Mouse (Mus musculus) neural tube, embryonic 15.5 days (tissue): Measurements from ENCODE around the gene Caskin1. TPM values are rescaled to one million over a fixed set of nuclear protein-coding genes. Genes with fewer than 3 reads are reported as not detected.
"Not testable (repeated sequence)": the region's sequence is repeated elsewhere in the genome, so short reads cannot be mapped to it uniquely, and the experiment has no call there.

Experiments used
- ATAC-seq: fragments of 200-750 bp; cut with Nextera tagmentation; 2 replicates; pipeline ENCODE4 v1.8.0; 2017; ENCODE audit warnings: mild to moderate bottlenecking, moderate TSS enrichment, moderate library complexity; ENCODE audit not compliant: low FRiP score
- H3K27ac ChIP-seq: fragments of 300-500 bp; sonication (generic); replicated peaks from 2 replicates; pipeline ENCODE4 v1.5.1; 2015; ENCODE audit warnings: mild to moderate bottlenecking, inconsistent platforms
- H3K27me3 ChIP-seq: fragments of 300-500 bp; sonication (generic); replicated peaks from 2 replicates; pipeline ENCODE4 v1.6.1; 2015; ENCODE audit warnings: inconsistent platforms
- H3K36me3 ChIP-seq: fragments of 300-500 bp; sonication (generic); 2 replicates; pipeline ENCODE4 v1.6.1; 2015; ENCODE audit warnings: inconsistent platforms
- H3K4me1 ChIP-seq: fragments of 300-500 bp; sonication (generic); 2 replicates; pipeline ENCODE4 v1.6.1; 2015; ENCODE audit warnings: inconsistent platforms
- H3K4me2 ChIP-seq: fragments of 300-500 bp; sonication (generic); 2 replicates; pipeline ENCODE4 v1.6.1; 2015; ENCODE audit warnings: inconsistent platforms, mild to moderate bottlenecking, moderate library complexity
- H3K4me3 ChIP-seq: fragments of 300-500 bp; sonication (generic); replicated peaks from 2 replicates; pipeline ENCODE4 v1.5.1; 2015; ENCODE audit warnings: mild to moderate bottlenecking, inconsistent platforms
- H3K9ac ChIP-seq: fragments of 300-500 bp; sonication (generic); replicated peaks from 2 replicates; pipeline ENCODE4 v1.6.1; 2015; ENCODE audit warnings: mild to moderate bottlenecking, inconsistent platforms
- H3K9me3 ChIP-seq: fragments of 300-500 bp; sonication (generic); replicated peaks from 2 replicates; pipeline ENCODE4 v1.6.1; 2016; ENCODE audit warnings: inconsistent platforms
- WGBS: fragments of 180-500 bp; shearing (Covaris S2); methylation state at CpG from one replicate; pipeline ENCODE4 v1.1.7; 2015; ENCODE audit warnings: mixed read lengths; 5-methylcytosine and 5-hydroxymethylcytosine counted together
- polyA plus RNA-seq: library from polyadenylated mRNA; unstranded; fragments of >200 nt; fragmentation: Nextera tagmentation; extraction: Ambion mirVana; gene quantifications from 2 replicates; pipeline ENCODE4 v1.2.1, GENCODE M21; 2015

Caskin1 gene
- polyA plus RNA-seq, 1 experiment from 2014 or later = 53.4 TPM

GRCm38 (mm10) chr17:24454756-24455522 is 33.5 kb upstream of the Caskin1 start:
- WGBS = under 1% methylated on average over 67 of the region's 67 CpGs
- H3K27ac ChIP-seq = peak overlapping the region; percentile 92
- H3K9me3 ChIP-seq = no peaks in the 10 kb centered on the region

GRCm38 (mm10) chr17:24455523-24456206 is 32.7 kb upstream of the Caskin1 start:
- not testable (repeated sequence) for H3K9me3 ChIP-seq, H3K36me3 ChIP-seq, H3K9ac ChIP-seq, H3K27me3 ChIP-seq
- WGBS = 51% methylated on average over 10 of the region's 10 CpGs
- Histone ChIP-seq H3K4me1 (peaks cover 39% of the 10 kb centered on the region), H3K4me2 (peak overlapping the region; percentile 67), H3K4me3 (peak overlapping the region; percentile 72), H3K27ac (peak overlapping the region; percentile 48)
- ATAC-seq = peak; percentile 23

More at GRCm38 (mm10) chr17:24454756-24455522, 33.5 kb upstream of the Caskin1 start:
- peak overlapping the region; percentile 67 for H3K4me2 ChIP-seq
- no peaks in the 10 kb centered on the region for H3K27me3 ChIP-seq
- H3K9ac ChIP-seq = peak overlapping the region; percentile 95
- peak overlapping the region; percentile 72 for H3K4me3 ChIP-seq
- peaks cover 39% of the 10 kb centered on the region for H3K4me1 ChIP-seq
- H3K36me3 ChIP-seq = peaks cover 17% of the 10 kb centered on the region; the same call in 1 of the 2 replicates
- ATAC-seq = peak; percentile 96

DNA sequence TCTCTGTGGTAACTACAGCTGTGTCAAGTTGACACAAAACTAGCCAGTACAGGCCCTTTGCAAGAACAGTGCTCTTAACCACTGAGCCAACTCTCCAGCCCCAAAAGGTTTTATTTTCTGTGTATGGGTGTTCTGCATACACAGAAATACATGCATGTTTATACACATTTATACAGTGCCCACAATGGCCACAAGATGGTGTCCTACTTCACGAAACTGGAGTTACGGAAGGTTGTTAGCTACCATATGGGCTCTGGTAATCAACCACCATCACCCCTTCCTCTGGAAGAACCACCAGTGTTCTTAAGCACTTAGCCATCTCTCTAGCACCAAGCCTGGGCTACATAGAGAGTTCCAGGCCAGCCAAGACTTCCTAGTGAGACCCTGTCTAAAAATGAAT is 26.8 kb upstream of the Caskin1 start:
- no peak for ATAC-seq
- Histone ChIP-seq H3K9me3 (no peaks in the 10 kb centered on the region), H3K9ac (no peak overlapping the region), H3K27me3 (no peaks in the 10 kb centered on the region), H3K4me1 (no peaks in the 10 kb centered on the region), H3K4me3 (no peak overlapping the region), H3K4me2 (no peak overlapping the region), H3K27ac (no peak overlapping the region), H3K36me3 (no peaks in the 10 kb centered on the region)
- 66% methylated on average over 2 of the region's 2 CpGs for WGBS

DNA sequence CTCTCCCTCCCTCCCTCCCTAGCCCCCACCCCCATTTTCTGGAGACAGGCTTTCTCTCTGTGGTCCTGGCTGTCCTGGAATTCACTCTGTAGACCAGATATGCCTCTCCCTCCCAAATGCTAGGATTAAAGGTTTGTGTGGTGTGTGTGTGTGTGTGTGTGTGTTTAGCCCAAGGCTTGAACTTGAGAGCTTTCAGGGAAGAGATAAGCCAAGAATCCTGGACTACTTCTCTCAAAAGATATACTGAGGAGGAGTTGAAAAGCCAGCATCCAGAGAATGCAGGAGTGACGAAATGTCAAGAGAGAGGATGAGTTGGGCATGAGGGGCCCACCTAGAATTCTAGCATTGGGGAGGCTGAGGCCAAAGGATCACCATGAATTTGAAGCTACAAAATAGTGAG is 25.5 kb upstream of the Caskin1 start:
- no peaks in the 10 kb centered on the region for H3K36me3 ChIP-seq
- H3K4me2 ChIP-seq = no peak overlapping the region
- no peak for ATAC-seq
- H3K4me3 ChIP-seq = no peak overlapping the region
- no peaks in the 10 kb centered on the region for H3K9me3 ChIP-seq
- H3K9ac ChIP-seq = no peak overlapping the region
- H3K27ac ChIP-seq = no peak overlapping the region
- no peaks in the 10 kb centered on the region for H3K4me1 ChIP-seq
- H3K27me3 ChIP-seq = no peaks in the 10 kb centered on the region
- WGBS = 86% methylated on average over 1 of the region's 1 CpGs

DNA sequence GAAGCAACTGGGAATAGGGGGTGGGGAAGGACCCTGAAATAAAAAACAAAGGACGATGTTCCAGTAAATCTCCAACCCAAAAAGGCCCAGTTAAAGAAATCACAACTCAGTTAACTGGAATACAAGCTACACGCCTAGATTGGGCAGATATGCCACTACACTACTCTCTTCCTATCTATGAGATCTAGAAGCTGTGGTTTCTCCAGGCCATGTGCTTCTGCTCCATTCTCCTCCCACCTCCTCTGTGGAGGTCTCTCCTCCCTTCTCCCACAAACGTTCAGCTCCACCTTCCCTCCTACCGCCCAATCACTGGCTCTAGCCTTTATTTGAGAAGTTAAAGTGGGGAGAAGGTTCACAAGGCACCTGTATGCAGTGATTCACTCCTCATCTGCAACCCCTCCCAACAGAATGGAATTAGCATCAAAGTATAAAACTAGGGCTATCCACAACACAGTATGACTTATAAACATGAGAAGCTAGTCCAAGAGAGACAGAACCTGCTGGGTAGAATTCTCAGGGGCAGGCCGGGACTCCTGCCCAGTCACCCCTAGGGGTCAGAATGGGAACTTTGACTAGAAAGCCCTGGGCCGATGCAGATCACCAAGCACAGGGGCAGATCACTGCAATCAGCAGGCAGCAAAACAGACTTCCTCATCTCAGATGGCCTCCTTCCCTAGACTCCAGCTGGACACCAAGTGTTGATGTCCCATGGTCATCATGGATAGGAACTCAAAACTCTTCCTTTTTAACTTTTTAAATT is 24.8 kb upstream of the Caskin1 start:
- no peaks in the 10 kb centered on the region for H3K27me3 ChIP-seq
- WGBS = 59% methylated on average over 6 of the region's 6 CpGs
- no peaks in the 10 kb centered on the region for H3K9me3 ChIP-seq
- H3K36me3 ChIP-seq = no peaks in the 10 kb centered on the region
- no peak overlapping the region for H3K27ac ChIP-seq
- H3K9ac ChIP-seq = no peak overlapping the region
- no peak for ATAC-seq
- no peak overlapping the region for H3K4me3 ChIP-seq
- no peaks in the 10 kb centered on the region for H3K4me1 ChIP-seq
- no peak overlapping the region for H3K4me2 ChIP-seq

GRCm38 (mm10) chr17:24468636-24469246 is 19.7 kb upstream of the Caskin1 start:
- H3K27me3 ChIP-seq = no peaks in the 10 kb centered on the region
- H3K4me1 ChIP-seq = peaks cover 31% of the 10 kb centered on the region
- no peak overlapping the region for H3K27ac ChIP-seq
- H3K4me3 ChIP-seq = no peak overlapping the region
- no peak overlapping the region for H3K4me2 ChIP-seq
- ATAC-seq = no peak
- H3K9me3 ChIP-seq = no peaks in the 10 kb centered on the region
- peaks cover 6% of the 10 kb centered on the region; the same call in 1 of the 2 replicates for H3K36me3 ChIP-seq
- WGBS = 86% methylated on average over 5 of the region's 5 CpGs
- no peak overlapping the region for H3K9ac ChIP-seq

- H3K4me2 ChIP-seq = peak overlapping the region; percentile 99
- H3K27me3 ChIP-seq = no peaks in the 10 kb centered on the region
- H3K9ac ChIP-seq = peak overlapping the region; percentile 92
- ATAC-seq = no peak; the same call in 1 of the 2 replicates
- peak overlapping the region; percentile 92 for H3K4me3 ChIP-seq
- peaks cover 10% of the 10 kb centered on the region; the same call in 1 of the 2 replicates for H3K36me3 ChIP-seq
- no peaks in the 10 kb centered on the region for H3K9me3 ChIP-seq
- peak overlapping the region; percentile 91 for H3K27ac ChIP-seq
- peaks cover 37% of the 10 kb centered on the region for H3K4me1 ChIP-seq
- 16% methylated on average over 7 of the region's 7 CpGs for WGBS
These were observed 19.0 kb upstream of the Caskin1 start for GRCm38 (mm10) chr17:24469336-24469909.

- Histone ChIP-seq H3K9ac (peak within 1 kb of the TSS; percentile 92), H3K4me3 (peak within 1 kb of the TSS; percentile 92), H3K27me3 (no peaks in the 10 kb centered on the region), H3K36me3 (peaks cover 13% of the 10 kb centered on the region), H3K27ac (peak within 1 kb of the TSS; percentile 91), H3K9me3 (no peaks in the 10 kb centered on the region), H3K4me2 (peak within 1 kb of the TSS; percentile 99), H3K4me1 (peaks cover 42% of the 10 kb centered on the region)
- peak; percentile 96 for ATAC-seq
- WGBS = under 1% methylated on average over 57 of the region's 75 CpGs
These were observed 18.3 kb upstream of the Caskin1 start, which contains the start of the genes E4f1 and Pgp for GRCm38 (mm10) chr17:24469910-24470602. E4f1 (minus strand) TSS chr17:24470313. Pgp (plus strand) TSS chr17:24470392.

DNA sequence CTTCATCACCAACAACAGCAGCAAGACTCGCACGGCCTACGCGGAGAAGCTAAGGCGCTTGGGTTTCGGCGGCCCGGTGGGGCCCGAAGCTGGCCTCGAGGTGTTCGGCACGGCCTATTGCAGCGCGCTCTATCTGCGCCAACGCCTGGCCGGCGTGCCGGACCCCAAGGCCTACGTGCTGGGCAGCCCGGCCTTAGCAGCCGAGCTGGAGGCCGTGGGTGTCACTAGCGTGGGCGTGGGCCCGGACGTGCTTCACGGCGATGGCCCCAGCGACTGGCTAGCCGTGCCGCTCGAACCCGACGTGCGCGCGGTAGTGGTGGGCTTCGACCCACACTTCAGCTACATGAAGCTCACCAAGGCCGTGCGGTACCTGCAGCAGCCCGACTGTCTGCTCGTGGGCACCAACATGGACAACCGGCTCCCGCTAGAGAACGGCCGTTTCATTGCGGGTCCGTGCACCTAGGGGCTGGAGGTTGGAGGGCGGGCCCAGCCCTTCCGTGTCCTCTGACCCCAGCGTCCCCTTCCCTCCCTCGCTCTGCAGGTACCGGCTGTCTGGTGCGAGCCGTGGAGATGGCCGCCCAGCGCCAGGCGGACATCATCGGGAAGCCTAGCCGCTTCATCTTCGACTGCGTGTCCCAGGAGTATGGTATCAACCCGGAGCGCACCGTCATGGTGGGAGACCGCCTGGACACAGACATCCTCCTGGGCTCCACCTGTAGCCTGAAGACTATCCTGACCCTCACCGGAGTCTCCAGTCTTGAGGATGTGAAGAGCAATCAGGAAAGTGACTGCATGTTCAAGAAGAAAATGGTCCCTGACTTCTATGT is 17.5 kb upstream of the Caskin1 start:
- no peaks in the 10 kb centered on the region for H3K27me3 ChIP-seq
- under 1% methylated on average over 68 of the region's 68 CpGs for WGBS
- peak overlapping the region; percentile 91 for H3K27ac ChIP-seq
- peaks cover 43% of the 10 kb centered on the region for H3K4me1 ChIP-seq
- H3K4me3 ChIP-seq = peak overlapping the region; percentile 92
- peaks cover 21% of the 10 kb centered on the region for H3K36me3 ChIP-seq
- peak; percentile 21 for ATAC-seq
- H3K9ac ChIP-seq = peak overlapping the region; percentile 92
- H3K9me3 ChIP-seq = no peaks in the 10 kb centered on the region
- peak overlapping the region; percentile 99 for H3K4me2 ChIP-seq

- 57% methylated on average over 4 of the region's 4 CpGs for WGBS
- peak overlapping the region; percentile 92 for H3K4me3 ChIP-seq
- no peak for ATAC-seq
- no peak overlapping the region for H3K9ac ChIP-seq
- H3K4me1 ChIP-seq = peaks cover 52% of the 10 kb centered on the region
- H3K27me3 ChIP-seq = no peaks in the 10 kb centered on the region
- H3K9me3 ChIP-seq = no peaks in the 10 kb centered on the region
- no peak overlapping the region for H3K27ac ChIP-seq
- H3K36me3 ChIP-seq = peaks cover 37% of the 10 kb centered on the region
- H3K4me2 ChIP-seq = peak overlapping the region; percentile 99
These were observed 15.9 kb upstream of the Caskin1 start for GRCm38 (mm10) chr17:24472512-24472911.
